Mouse (Mus musculus) embryonic facial prominence, embryonic 13.5 days (tissue): ENCODE data around the gene Atp5j2. TPM values are rescaled to one million over a fixed set of nuclear protein-coding genes. Genes with fewer than 3 reads are reported as not detected.

Source experiments
- ATAC-seq: fragments of 200-750 bp; cut with Nextera tagmentation; 2 replicates; pipeline ENCODE4 v1.8.0; 2017; ENCODE audit warnings: low read depth; ENCODE audit not compliant: insufficient number of reproducible peaks, insufficient read depth, low FRiP score, low TSS enrichment
- H3K27ac ChIP-seq: fragments of 300-500 bp; sonication (generic); 2 replicates; pipeline ENCODE4 v1.5.1; 2015; ENCODE audit warnings: moderate library complexity, mild to moderate bottlenecking, inconsistent platforms
- H3K27me3 ChIP-seq: fragments of 300-500 bp; sonication (generic); 2 replicates; pipeline ENCODE4 v1.6.1; 2015; ENCODE audit warnings: mild to moderate bottlenecking, inconsistent platforms
- H3K36me3 ChIP-seq: fragments of 300-500 bp; sonication (generic); 2 replicates; pipeline ENCODE4 v1.6.1; 2015; ENCODE audit warnings: mild to moderate bottlenecking, inconsistent platforms
- H3K4me1 ChIP-seq: fragments of 300-500 bp; sonication (generic); 2 replicates; pipeline ENCODE4 v1.6.1; 2015; ENCODE audit warnings: inconsistent platforms
- H3K4me2 ChIP-seq: fragments of 300-500 bp; sonication (generic); 2 replicates; pipeline ENCODE4 v1.6.1; 2015; ENCODE audit warnings: moderate library complexity, mild to moderate bottlenecking, inconsistent platforms
- H3K4me3 ChIP-seq: fragments of 300-500 bp; sonication (generic); 2 replicates; pipeline ENCODE4 v1.5.1; 2015; ENCODE audit warnings: mild to moderate bottlenecking, inconsistent platforms
- H3K9ac ChIP-seq: fragments of 300-500 bp; sonication (generic); 2 replicates; pipeline ENCODE4 v1.6.1; 2015; ENCODE audit warnings: mild to moderate bottlenecking, inconsistent platforms
- H3K9me3 ChIP-seq: fragments of 300-500 bp; sonication (generic); 2 replicates; pipeline ENCODE4 v1.6.1; 2016; ENCODE audit warnings: inconsistent platforms
- whole genome bisulfite sequencing: fragments of 180-500 bp; shearing (Covaris S2); methylation state at CpG from one replicate; pipeline ENCODE4 v1.1.7; 2015; ENCODE audit warnings: mixed read lengths; 5-methylcytosine and 5-hydroxymethylcytosine counted together
- polyA plus RNA-seq: library from polyadenylated mRNA; unstranded; fragments of >200 nt; fragmentation: Nextera tagmentation; extraction: Ambion mirVana; gene quantifications from 2 replicates; pipeline ENCODE4 v1.2.1, GENCODE M21; 2015

Gene Atp5j2
- polyA plus RNA-seq, 1 experiment from 2014 or later, result 696 TPM

DNA sequence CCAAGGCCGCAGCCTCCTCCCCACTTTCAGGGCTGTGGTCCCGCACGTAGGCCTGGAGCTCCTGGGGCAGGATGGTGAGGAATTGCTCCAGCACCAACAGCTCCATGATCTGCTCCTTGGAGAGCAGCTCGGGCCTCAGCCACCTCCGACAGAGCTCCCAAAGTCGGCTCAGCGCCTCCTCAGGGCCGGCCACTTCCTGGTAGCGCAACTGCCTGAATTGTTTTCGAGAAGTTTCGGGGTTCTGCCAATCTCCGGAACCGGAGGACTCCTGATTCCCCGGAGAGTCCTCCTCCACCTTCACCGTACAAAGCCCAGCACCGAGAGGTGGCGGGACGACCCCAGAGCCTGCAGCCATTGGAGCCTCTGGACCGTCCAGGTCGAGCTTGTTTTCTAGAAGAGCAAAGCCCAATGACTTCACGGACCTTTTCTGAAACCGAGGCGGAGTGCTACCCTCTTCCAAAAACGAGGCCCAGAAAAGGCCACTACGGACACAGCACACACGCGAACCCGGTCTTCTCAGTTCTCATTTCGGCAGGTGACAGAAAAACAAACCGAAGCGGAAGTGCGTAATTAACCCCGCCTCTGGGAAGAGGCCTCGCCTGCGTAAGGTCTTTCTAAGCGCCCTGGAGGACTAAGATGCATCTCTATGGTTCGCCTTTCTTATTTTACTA, 9.6 kb upstream of the Atp5j2 start, which contains the start of gene Zkscan14:
TSS of gene Zkscan14 (minus strand) at position 548 of the 671 bp plus-strand sequence.
- Histone ChIP-seq H3K36me3 (peaks cover 9% of the 10 kb centered on the region; the same call in 1 of the 2 replicates), H3K27ac (peak within 1 kb of the TSS; percentile 66; the same call in 1 of the 2 replicates), H3K4me3 (peak within 1 kb of the TSS; percentile 87), H3K9me3 (no peaks in the 10 kb centered on the region), H3K27me3 (no peaks in the 10 kb centered on the region), H3K4me1 (peaks cover 23% of the 10 kb centered on the region), H3K9ac (peak within 1 kb of the TSS; percentile 86), H3K4me2 (peak within 1 kb of the TSS; percentile 99)
- 2% methylated on average over 37 of the region's 37 CpGs for WGBS
- ATAC-seq, result no peak

DNA sequence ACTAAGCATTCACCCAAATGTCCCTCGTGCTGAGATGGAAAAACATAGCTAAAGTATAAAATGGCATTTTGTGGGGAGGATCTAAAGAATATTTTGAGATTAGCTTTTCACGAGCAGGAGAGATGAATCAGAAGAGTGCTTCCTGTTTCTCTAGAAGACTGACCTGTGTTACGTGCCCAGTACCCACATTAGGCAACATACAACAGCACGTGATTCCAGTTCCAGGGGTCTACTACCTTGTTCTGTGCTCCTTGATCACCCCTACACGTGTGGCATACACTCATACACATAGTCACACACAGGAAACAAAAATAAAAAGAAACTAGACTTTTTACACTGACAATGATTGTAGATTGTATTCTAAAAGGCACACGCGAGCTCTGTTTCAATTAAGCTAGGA, 8.5 kb upstream of the Atp5j2 start:
- Histone ChIP-seq H3K4me1 (peaks cover 15% of the 10 kb centered on the region), H3K27me3 (no peaks in the 10 kb centered on the region), H3K36me3 (peaks cover 20% of the 10 kb centered on the region), H3K4me2 (peak overlapping the region; percentile 99), H3K9me3 (no peaks in the 10 kb centered on the region), H3K4me3 (peak overlapping the region; percentile 87; the same call in 1 of the 2 replicates), H3K27ac (no peak overlapping the region), H3K9ac (no peak overlapping the region)
- ATAC-seq, result no peak
- WGBS, result 74% methylated on average over 7 of the region's 7 CpGs

DNA sequence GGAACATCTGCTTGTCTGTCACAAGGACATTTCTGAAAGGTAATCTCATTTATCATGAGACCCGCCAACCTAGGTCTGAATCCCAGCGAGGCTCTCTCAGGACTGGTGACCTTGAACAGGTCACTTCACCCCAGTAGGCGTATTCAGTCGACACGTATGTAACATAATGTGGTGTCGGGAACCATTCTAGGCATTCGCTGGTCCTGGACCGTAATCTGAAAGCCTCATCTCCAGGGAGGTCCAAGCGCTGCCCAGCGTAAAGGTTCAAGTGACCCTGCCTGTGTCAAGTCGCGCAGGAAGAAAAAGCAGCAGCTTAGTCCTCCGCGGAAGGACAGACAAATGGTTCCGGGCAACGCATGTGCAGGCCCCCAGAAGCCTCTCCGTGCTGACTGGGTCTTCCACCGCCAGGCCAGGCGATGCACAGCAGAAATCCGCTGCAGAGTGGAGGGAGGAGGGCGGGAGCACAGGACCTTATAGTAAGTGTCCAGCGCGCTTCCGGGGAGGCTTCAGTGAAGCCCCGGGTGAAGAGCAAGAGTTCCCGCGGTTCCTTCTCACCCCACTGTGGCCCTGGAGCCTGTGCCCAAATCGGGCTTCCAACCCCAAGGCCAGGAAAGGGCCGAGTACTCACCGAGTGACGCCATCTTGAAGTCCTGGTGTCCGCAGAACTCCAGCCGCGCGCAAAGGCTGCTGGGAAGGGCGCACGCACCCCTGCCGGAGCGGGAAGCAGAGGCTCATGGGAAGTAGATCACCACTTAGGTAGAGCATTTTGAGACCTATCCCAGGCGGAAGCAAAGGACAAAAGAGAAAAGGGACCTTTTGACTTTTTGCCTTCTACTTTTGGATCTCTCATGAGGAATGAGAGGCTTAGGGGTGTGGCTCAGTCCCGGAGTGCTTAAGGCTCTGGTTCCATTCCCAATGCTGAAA, 725 bp downstream of the Atp5j2 start:
- under 1% methylated on average over 41 of the region's 41 CpGs for WGBS
- Histone ChIP-seq H3K4me1 (peaks cover 19% of the 10 kb centered on the region), H3K36me3 (peaks cover 47% of the 10 kb centered on the region), H3K27ac (peak overlapping the region; percentile 82), H3K27me3 (no peaks in the 10 kb centered on the region), H3K4me2 (peak overlapping the region; percentile 81), H3K4me3 (peak overlapping the region; percentile 90), H3K9me3 (no peaks in the 10 kb centered on the region), H3K9ac (peak overlapping the region; percentile 98)
- peak; percentile 69; the same call in 1 of the 2 replicates for ATAC-seq

DNA sequence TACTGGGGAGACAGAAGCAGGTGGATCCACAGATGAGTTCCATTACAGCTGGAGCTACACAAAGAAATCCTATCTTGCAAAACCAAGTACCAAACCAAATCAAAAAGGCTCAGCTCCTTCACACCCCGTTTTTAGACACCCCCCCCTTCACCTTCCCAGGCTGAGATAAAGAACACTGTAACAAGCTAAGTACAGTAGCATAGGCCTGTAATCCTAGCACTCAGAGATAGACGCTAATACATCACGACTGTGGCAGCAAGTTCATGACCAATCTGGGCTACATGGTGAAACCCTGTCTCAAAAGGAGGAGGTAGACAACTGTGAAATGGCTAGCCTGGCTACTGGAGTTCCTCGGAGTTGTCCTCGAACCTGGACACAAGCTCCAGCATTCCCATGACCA, 1.5 kb downstream of the Atp5j2 start:
- Histone ChIP-seq H3K4me3 (peak overlapping the region; percentile 90), H3K27me3 (no peaks in the 10 kb centered on the region), H3K4me1 (peaks cover 19% of the 10 kb centered on the region), H3K36me3 (peaks cover 47% of the 10 kb centered on the region), H3K9me3 (no peaks in the 10 kb centered on the region), H3K4me2 (peak overlapping the region; percentile 81), H3K27ac (no peak overlapping the region), H3K9ac (peak overlapping the region; percentile 98)
- 40% methylated on average over 5 of the region's 5 CpGs for WGBS
- ATAC-seq, result no peak

DNA sequence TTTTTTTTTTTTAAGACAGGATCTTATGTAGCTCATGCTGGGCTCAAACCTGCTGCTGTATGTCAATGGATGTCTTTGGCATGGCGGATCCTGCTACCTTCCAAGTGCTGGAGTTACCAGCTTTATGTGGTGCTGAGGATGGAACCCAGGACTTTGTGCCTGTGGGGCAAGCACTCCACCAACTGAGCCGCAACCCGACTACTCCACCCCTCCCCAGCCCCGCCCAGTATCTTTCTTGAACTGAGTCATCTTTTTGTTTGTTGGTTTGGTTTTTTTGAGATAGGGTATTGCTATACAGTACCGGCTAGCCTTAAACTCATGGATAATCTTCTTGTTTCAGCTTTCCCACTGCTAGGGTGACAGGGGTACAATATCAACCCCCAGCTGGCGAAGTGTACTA, 2.4 kb downstream of the Atp5j2 start:
- 97% methylated on average over 6 of the region's 6 CpGs for WGBS
- H3K4me3 ChIP-seq, result no peak overlapping the region
- H3K4me2 ChIP-seq, result 0 out of 2 replicates have a peak overlapping the region, but pooled peaks have one; percentile 81
- H3K9ac ChIP-seq, result no peak overlapping the region
- H3K4me1 ChIP-seq, result peaks cover 19% of the 10 kb centered on the region
- no peaks in the 10 kb centered on the region for H3K27me3 ChIP-seq
- H3K27ac ChIP-seq, result no peak overlapping the region
- H3K36me3 ChIP-seq, result peaks cover 45% of the 10 kb centered on the region
- no peaks in the 10 kb centered on the region for H3K9me3 ChIP-seq
- ATAC-seq, result no peak

DNA sequence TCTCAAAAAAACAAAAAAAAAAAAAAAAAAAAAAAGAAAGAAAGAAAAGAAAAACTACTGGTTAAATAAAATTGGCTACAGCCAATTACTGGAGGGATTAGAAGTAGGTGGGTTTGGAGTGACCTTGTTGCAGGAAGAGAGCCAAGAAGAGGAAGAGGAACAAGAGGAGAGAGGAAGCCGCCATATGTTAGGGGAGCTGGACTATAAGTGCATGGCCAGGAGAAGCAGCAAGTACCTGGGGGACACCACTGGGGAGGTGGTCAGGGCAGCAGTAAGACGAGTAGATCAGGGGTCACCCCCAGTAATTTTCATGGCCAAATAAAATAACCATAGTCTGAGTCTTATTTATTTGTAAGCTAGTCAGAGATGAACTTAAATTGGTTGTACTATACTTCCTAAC, 6.6 kb downstream of the Atp5j2 start:
- H3K4me3 ChIP-seq, result no peak overlapping the region
- no peak overlapping the region for H3K9ac ChIP-seq
- no peak for ATAC-seq
- H3K4me2 ChIP-seq, result no peak overlapping the region
- 95% methylated on average over 2 of the region's 2 CpGs for WGBS
- no peaks in the 10 kb centered on the region for H3K9me3 ChIP-seq
- H3K36me3 ChIP-seq, result peaks cover 80% of the 10 kb centered on the region
- H3K27me3 ChIP-seq, result no peaks in the 10 kb centered on the region
- H3K4me1 ChIP-seq, result peaks cover 8% of the 10 kb centered on the region
- H3K27ac ChIP-seq, result no peak overlapping the region

DNA sequence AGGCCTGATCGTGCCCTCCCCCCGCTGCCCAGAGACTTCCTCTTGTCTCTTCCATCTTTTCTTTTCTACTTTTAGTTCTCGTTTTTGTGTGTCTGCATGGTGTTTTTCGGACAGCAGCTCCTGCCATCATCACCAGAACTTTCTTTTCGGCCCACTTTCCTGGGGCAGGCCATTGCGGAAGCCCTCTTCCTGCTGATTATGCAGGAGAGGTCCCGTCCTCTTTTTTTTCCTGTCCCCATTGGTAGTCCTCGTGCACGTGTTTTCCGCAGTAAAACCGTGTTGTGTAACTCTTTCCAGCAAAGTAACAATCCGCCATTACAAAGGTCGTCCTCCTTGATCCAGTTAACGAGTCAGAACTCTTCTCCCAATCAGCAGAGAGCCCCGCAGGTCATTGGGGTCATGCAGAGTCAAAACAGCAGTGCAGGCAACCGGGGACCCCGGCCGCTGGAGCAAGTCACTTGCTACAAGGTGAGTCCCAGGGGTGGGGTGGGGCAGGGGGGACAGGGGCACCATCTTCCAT, 13.3 kb downstream of the Atp5j2 start:
- no peak for ATAC-seq
- H3K9ac ChIP-seq, result no peak overlapping the region
- H3K4me1 ChIP-seq, result no peaks in the 10 kb centered on the region
- H3K4me3 ChIP-seq, result no peak overlapping the region
- no peaks in the 10 kb centered on the region for H3K27me3 ChIP-seq
- peaks cover 99% of the 10 kb centered on the region for H3K36me3 ChIP-seq
- H3K9me3 ChIP-seq, result no peaks in the 10 kb centered on the region
- no peak overlapping the region for H3K4me2 ChIP-seq
- no peak overlapping the region for H3K27ac ChIP-seq
- whole genome bisulfite sequencing, result 80% methylated on average over 18 of the region's 18 CpGs

DNA sequence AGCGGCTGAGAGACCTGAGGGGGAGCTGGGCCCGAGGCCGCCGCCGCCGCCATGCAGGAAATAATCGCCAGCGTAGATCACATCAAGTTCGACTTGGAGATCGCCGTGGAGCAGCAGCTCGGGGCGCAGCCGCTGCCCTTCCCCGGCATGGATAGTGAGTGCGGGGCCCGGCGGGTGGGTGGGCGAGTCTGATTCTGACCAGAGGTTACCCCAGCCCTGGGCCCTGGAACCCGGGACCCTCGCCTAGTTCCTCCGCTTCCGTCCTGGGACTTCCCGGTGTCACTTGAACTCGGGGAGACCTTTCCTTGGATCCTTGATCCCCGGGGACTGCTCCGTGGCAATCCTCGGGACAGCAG, 24.6 kb downstream of the Atp5j2 start:
- Histone ChIP-seq H3K4me3 (peak overlapping the region; percentile 94), H3K4me2 (peak overlapping the region; percentile 92), H3K9ac (peak overlapping the region; percentile 95), H3K27me3 (no peaks in the 10 kb centered on the region), H3K4me1 (peaks cover 22% of the 10 kb centered on the region), H3K9me3 (no peaks in the 10 kb centered on the region), H3K36me3 (peaks cover 50% of the 10 kb centered on the region), H3K27ac (peak overlapping the region; percentile 88)
- ATAC-seq, result 0 out of 2 replicates have a peak, but pooled peaks have one; percentile 21
- under 1% methylated on average over 28 of the region's 28 CpGs for WGBS

DNA sequence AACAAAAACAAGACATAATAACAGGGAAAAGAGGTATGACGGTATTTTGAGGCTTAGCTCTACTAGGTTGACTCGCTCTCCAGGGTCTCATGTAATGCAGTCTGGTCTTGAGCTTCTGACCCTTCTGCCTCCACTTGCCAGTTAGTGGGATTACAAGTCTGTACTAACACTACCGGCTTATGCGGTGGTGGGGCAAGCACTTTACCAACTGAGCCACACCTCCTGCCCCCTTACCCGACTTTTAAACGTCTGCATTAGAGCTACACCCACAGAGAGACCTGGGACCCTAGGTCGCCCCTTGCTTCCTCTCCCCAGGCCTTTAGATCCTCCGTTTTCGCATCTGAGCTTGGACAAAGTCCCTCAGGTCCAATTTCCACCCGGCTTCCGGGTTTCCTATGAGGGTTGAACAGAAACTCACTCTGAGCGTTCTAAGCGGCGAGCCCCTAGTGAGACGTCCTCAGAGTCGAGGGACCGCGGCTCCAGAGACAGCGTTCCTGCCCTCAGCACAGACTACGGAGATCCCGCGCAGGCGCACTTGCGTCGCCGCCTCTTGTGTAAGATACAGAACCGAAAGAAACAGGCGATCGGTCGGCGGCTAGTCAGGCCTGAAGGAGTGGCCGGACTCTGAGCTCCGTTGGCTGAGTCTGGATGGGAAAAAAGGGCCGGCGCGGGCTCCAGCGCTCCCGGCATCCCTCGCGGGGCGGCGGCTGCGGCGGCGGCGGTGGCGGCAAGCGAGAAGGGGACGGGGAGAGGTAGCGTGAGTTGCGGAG, 25.1 kb downstream of the Atp5j2 start, which contains the start of the genes Ptcd1 and Cpsf4:
TSS of gene Ptcd1 (minus strand) at position 573 of the 770 bp plus-strand sequence.
TSS of gene Cpsf4 (plus strand) at position 678 of the 770 bp plus-strand sequence.
- no peaks in the 10 kb centered on the region for H3K9me3 ChIP-seq
- H3K27ac ChIP-seq, result peak within 1 kb of the TSS; percentile 88
- peaks cover 48% of the 10 kb centered on the region for H3K36me3 ChIP-seq
- peak; percentile 95 for ATAC-seq
- peak within 1 kb of the TSS; percentile 95 for H3K9ac ChIP-seq
- under 1% methylated on average over 51 of the region's 51 CpGs for WGBS
- H3K27me3 ChIP-seq, result no peaks in the 10 kb centered on the region
- H3K4me2 ChIP-seq, result peak within 1 kb of the TSS; percentile 92
- peaks cover 22% of the 10 kb centered on the region for H3K4me1 ChIP-seq
- peak within 1 kb of the TSS; percentile 94 for H3K4me3 ChIP-seq

DNA sequence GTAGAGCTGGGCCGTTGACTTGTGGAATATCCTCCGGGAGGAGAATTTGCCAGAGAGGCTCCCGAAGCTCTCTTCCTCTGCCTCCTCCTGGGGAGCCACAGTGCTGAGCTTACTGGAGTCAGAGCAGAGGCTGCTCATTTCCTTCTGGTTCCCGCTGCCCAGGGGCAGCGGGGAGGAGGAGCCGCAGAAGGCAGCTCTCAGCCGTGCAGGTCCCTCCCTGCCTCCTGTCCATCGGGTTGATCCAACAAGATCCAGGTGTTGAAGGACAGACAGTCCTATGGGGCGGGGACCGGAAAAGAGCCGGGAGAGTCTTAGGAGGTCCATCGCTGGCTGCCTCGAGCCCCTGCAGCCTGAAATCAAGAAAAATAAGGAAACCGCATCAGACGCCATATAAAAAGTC, 26.7 kb downstream of the Atp5j2 start:
- Histone ChIP-seq H3K36me3 (peaks cover 50% of the 10 kb centered on the region), H3K4me2 (no peak overlapping the region), H3K9ac (peak overlapping the region; percentile 36; the same call in 1 of the 2 replicates), H3K4me3 (no peak overlapping the region), H3K27me3 (no peaks in the 10 kb centered on the region), H3K4me1 (peaks cover 22% of the 10 kb centered on the region), H3K27ac (no peak overlapping the region), H3K9me3 (no peaks in the 10 kb centered on the region)
- 81% methylated on average over 15 of the region's 15 CpGs for WGBS
- no peak for ATAC-seq

DNA sequence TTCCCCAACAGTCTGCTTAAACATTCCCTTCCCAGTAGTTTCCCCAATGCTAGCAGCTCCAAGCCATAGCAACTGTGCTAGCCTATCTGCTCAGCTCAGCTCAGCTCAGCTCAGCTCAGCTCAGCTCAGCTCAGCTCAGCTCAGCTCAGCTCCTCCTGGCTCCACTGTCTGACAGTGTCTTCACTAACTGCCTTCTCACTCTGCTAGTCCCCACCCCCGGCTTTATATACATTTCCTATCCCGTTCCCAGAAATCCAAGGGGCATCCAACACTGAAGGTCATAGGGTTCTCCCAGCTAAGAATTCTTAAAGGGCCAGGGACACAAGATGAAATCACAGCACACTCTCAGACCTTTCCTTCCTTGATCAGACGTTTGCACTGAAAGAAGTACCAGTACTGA, 27.2 kb downstream of the Atp5j2 start:
- Histone ChIP-seq H3K4me1 (peaks cover 22% of the 10 kb centered on the region), H3K27ac (no peak overlapping the region), H3K9ac (peak overlapping the region; percentile 36; the same call in 1 of the 2 replicates), H3K27me3 (no peaks in the 10 kb centered on the region), H3K9me3 (no peaks in the 10 kb centered on the region), H3K4me3 (no peak overlapping the region), H3K36me3 (peaks cover 52% of the 10 kb centered on the region), H3K4me2 (no peak overlapping the region)
- ATAC-seq, result no peak
- 61% methylated on average over 3 of the region's 3 CpGs for WGBS
